Mouse (Mus musculus) midbrain, embryonic 11.5 days (tissue): ENCODE results near the gene Ankrd52. TPM values are rescaled to one million over a fixed set of nuclear protein-coding genes. Genes with fewer than 3 reads are reported as not detected.

ENCODE experiments used
- ATAC-seq: fragments of 200-750 bp; cut with Nextera tagmentation; 2 replicates; pipeline ENCODE4 v1.8.0; 2017; ENCODE audit warnings: moderate TSS enrichment, moderate library complexity; ENCODE audit not compliant: low FRiP score
- DNase-seq: peaks from one replicate; pipeline ENCODE4 v3.0.0; 2015; ENCODE audit warnings: low spot score; ENCODE audit errors: missing footprints
- H3K27ac ChIP-seq: fragments of 300-500 bp; sonication (generic); 2 replicates; pipeline ENCODE4 v1.5.1; 2014; ENCODE audit warnings: low read depth, low read length
- H3K27me3 ChIP-seq: fragments of 300-500 bp; sonication (generic); 2 replicates; pipeline ENCODE4 v1.6.1; 2014; ENCODE audit warnings: mild to moderate bottlenecking, low read length, moderate library complexity, mixed read lengths; ENCODE audit not compliant: control insufficient read depth, insufficient read depth
- H3K36me3 ChIP-seq: fragments of 300-500 bp; sonication (generic); 2 replicates; pipeline ENCODE4 v1.6.1; 2014; ENCODE audit warnings: mild to moderate bottlenecking, low read length, moderate library complexity, mixed read lengths; ENCODE audit not compliant: control insufficient read depth, insufficient read depth
- H3K4me1 ChIP-seq: fragments of 300-500 bp; sonication (generic); 2 replicates; pipeline ENCODE4 v1.6.1; 2014; ENCODE audit warnings: low read length; ENCODE audit not compliant: control insufficient read depth, insufficient read depth
- H3K4me2 ChIP-seq: fragments of 300-500 bp; sonication (generic); 2 replicates; pipeline ENCODE4 v1.6.1; 2014; ENCODE audit warnings: mild to moderate bottlenecking, moderate library complexity
- H3K4me3 ChIP-seq: fragments of 300-500 bp; sonication (generic); 2 replicates; pipeline ENCODE4 v1.5.1; 2014; ENCODE audit warnings: low read depth, low read length
- H3K9ac ChIP-seq: fragments of 300-500 bp; sonication (generic); 2 replicates; pipeline ENCODE4 v1.6.1; 2014; ENCODE audit warnings: low read length
- H3K9me3 ChIP-seq: fragments of 300-500 bp; sonication (generic); 2 replicates; pipeline ENCODE4 v1.6.1; 2016; ENCODE audit warnings: low read length; ENCODE audit not compliant: control insufficient read depth
- WGBS: fragments of 180-500 bp; shearing (Covaris S2); extraction: QIAGEN DNeasy Blood & Tissue Kit; methylation state at CpG from one replicate; pipeline ENCODE4 v1.1.7; 2014; 5-methylcytosine and 5-hydroxymethylcytosine counted together
- polyA plus RNA-seq: library from polyadenylated mRNA; unstranded; fragments of >200 nt; fragmentation: Nextera tagmentation; extraction: Ambion mirVana; gene quantifications from 2 replicates; pipeline ENCODE4 v1.2.1, GENCODE M21; 2014

Ankrd52 gene
- polyA plus RNA-seq, 1 experiment from 2014 or later = 8.6 TPM

DNA sequence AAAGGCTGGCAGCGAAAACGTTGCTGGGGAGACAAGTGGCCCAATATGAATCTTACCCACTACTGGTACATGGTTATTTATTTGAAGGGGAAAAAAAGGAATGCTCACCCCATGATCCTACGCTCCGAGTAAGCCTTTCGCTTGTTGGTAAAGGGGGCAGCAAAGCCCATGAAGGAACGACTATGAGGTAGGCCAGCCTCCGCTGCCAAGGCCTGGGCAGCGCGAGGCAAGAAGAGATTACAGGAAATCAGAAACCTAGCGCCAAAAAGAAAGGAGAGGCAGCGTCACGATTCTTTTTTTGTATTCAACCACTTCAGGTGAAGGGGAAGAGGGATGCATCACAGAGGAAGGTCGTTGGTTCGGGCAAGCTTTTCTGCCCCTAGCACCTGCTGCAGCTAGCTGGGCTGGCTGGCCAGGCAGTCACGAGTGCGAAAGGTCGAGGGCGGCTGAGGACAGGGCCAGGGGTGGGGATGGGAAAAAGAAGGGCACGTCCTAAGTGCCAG is 9.0 kb upstream of the Ankrd52 start:
- Histone ChIP-seq H3K9ac (peak overlapping the region; percentile 66), H3K9me3 (no peaks in the 10 kb centered on the region), H3K4me3 (peak overlapping the region; percentile 59), H3K4me1 (peaks cover 8% of the 10 kb centered on the region), H3K27me3 (no peaks in the 10 kb centered on the region), H3K4me2 (peak overlapping the region; percentile 68), H3K36me3 (peaks cover 5% of the 10 kb centered on the region; the same call in 1 of the 2 replicates), H3K27ac (peak overlapping the region; percentile 86)
- no peak for ATAC-seq
- 17% methylated on average over 19 of the region's 19 CpGs for WGBS
- peak; percentile 89 for DNase-seq

DNA sequence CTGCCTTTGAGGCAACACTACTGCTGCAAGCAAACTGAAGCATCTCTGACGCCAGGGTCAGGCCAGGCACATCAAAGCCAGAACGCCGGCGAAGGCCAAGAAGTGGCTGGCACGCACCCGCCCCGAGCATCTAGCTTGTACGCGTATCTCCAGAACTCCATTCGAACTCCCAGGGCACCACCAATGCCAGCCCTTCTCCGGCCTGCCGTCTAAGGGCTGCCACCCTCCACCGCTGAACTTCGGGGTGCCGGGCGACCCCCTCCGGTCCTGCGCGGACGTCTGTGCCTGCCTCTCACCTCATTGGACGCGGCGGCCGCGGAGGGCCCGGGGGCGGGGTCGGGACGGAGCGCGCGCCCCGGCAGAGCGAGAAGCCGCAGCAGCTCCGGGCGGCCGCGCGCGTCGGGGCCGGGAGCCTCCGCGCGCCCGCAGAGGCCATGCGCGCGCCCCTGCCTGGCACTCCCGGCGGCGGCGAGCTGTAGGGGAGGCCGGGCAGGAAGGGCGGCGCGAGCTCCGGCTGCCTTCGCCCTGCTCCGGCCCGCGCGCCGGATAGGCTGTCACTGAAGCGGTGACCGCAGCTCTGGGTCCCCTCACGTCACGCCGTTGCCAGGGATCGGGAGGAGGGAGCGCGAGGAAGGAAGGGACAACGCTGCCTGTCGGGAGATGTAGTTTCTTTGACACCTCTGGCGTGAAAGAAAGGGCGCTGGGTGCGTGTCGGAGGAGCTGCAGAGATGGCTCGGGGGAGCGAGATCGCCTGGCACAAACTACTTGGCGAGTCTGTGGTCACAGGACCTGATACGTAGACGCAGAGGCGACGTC is 8.3 kb upstream of the Ankrd52 start, which contains the start of gene Coq10a:
Coq10a (minus strand) TSS at position 596 of the 816 bp plus-strand sequence.
- peak within 1 kb of the TSS; percentile 66 for H3K9ac ChIP-seq
- ATAC-seq (peak; percentile 96), DNase-seq (peak; percentile 98)
- under 1% methylated on average over 87 of the region's 87 CpGs for WGBS
- H3K27ac ChIP-seq = peak within 1 kb of the TSS; percentile 86
- H3K27me3 ChIP-seq = no peaks in the 10 kb centered on the region
- H3K4me1 ChIP-seq = peaks cover 8% of the 10 kb centered on the region
- peak within 1 kb of the TSS; percentile 68 for H3K4me2 ChIP-seq
- peak within 1 kb of the TSS; percentile 59 for H3K4me3 ChIP-seq
- peaks cover 3% of the 10 kb centered on the region; the same call in 1 of the 2 replicates for H3K36me3 ChIP-seq
- H3K9me3 ChIP-seq = no peaks in the 10 kb centered on the region

DNA sequence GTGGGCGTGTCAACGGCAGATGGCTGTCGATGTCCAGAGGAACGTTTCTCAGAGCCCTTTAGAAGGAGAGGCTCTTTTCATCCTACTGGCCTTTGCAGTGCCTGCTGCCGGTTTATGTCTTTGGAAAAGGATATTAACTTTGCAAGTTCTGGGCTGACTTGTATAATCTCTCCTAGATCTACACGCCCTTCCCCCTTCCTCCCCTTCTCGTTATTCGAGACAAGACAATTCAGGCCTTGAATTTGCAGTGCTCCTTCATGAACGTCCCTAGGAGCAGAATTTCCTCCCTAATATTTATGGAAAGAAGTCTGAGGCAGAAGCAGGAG is 7.7 kb upstream of the Ankrd52 start:
- WGBS = 10% methylated on average over 9 of the region's 9 CpGs
- ATAC-seq = no peak

DNA sequence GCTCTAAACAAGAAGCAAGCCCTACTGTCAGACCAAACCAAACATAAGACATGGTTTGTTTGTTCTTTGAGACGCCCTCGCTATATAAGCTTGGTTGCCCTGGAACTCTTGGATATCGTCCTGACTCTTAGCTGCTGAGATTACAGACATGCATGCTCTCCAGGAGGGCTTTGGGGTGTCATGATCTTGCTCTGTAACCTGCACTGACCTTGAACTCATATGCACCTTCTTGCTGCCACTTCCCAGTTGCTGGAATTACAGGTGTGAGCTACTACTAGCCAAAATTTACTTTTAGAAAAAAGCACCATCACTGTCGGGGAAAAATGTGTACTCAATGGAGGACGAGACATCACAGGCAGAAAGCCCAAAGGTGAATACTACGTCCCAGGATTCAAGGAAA is 7.3 kb upstream of the Ankrd52 start:
- peaks cover 3% of the 10 kb centered on the region; the same call in 1 of the 2 replicates for H3K36me3 ChIP-seq
- WGBS = 82% methylated on average over 6 of the region's 6 CpGs
- ATAC-seq = no peak
- H3K4me3 ChIP-seq = peak overlapping the region; percentile 59
- peak overlapping the region; percentile 68 for H3K4me2 ChIP-seq
- H3K9ac ChIP-seq = peak overlapping the region; percentile 66
- no peaks in the 10 kb centered on the region for H3K27me3 ChIP-seq
- peaks cover 8% of the 10 kb centered on the region for H3K4me1 ChIP-seq
- H3K9me3 ChIP-seq = no peaks in the 10 kb centered on the region
- H3K27ac ChIP-seq = peak overlapping the region; percentile 86
- no peak for DNase-seq

More for the DNA sequence above, 7.7 kb upstream of the Ankrd52 start:
- Histone ChIP-seq H3K4me3 (peak overlapping the region; percentile 59), H3K4me2 (peak overlapping the region; percentile 68), H3K4me1 (peaks cover 8% of the 10 kb centered on the region), H3K27me3 (no peaks in the 10 kb centered on the region), H3K9me3 (no peaks in the 10 kb centered on the region), H3K27ac (peak overlapping the region; percentile 86), H3K9ac (peak overlapping the region; percentile 66), H3K36me3 (peaks cover 3% of the 10 kb centered on the region; the same call in 1 of the 2 replicates)
- DNase-seq = no peak

DNA sequence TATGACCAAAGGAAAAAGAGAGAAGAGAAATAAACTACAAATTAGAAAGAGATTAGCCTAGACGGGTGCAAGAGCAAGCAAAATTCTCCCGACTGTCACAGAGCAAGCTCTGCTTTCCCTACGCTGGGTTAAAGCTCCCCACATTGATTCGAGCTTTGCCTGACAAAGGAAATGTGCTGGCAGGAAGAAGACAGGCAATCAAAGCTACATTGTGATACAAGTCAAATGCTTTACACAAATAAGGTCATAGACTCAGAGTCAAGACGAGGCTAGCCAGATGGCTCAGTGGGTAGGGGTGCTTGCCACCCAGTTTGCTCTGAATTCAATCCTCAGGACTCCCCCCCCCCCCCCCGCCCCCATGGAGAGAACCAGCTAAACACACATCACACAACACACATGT is 6.9 kb upstream of the Ankrd52 start:
- Histone ChIP-seq H3K4me1 (peaks cover 8% of the 10 kb centered on the region), H3K27ac (no peak overlapping the region), H3K9ac (no peak overlapping the region), H3K4me3 (no peak overlapping the region), H3K27me3 (no peaks in the 10 kb centered on the region), H3K36me3 (peaks cover 3% of the 10 kb centered on the region; the same call in 1 of the 2 replicates), H3K4me2 (no peak overlapping the region), H3K9me3 (no peaks in the 10 kb centered on the region)
- WGBS = 67% methylated on average over 5 of the region's 6 CpGs
- DNase-seq (no peak), ATAC-seq (no peak)

DNA sequence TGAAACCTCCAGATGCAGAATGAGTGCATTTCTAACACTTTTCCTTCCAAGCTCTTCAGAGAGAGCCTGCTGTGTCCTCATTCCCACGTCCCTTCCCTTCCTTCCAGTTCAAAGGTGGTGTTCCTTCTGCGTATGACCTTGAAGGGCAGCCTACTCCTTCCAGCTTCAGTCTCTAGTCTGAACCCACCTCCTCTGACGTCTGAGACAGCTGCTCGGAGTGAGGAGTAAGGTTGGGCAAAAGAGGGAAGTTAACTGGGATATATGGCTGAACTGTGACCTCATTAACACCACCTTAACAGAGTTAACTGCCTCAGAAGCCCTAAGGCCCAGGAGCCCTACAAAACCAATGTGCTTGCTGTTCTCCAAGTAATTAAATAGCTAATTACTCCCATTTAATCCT is 6.3 kb upstream of the Ankrd52 start:
- Histone ChIP-seq H3K27me3 (no peaks in the 10 kb centered on the region), H3K4me2 (no peak overlapping the region), H3K36me3 (no peaks in the 10 kb centered on the region), H3K4me3 (no peak overlapping the region), H3K9ac (no peak overlapping the region), H3K9me3 (no peaks in the 10 kb centered on the region), H3K27ac (no peak overlapping the region), H3K4me1 (peaks cover 8% of the 10 kb centered on the region)
- WGBS = 64% methylated on average over 4 of the region's 4 CpGs
- DNase-seq (no peak), ATAC-seq (no peak)

DNA sequence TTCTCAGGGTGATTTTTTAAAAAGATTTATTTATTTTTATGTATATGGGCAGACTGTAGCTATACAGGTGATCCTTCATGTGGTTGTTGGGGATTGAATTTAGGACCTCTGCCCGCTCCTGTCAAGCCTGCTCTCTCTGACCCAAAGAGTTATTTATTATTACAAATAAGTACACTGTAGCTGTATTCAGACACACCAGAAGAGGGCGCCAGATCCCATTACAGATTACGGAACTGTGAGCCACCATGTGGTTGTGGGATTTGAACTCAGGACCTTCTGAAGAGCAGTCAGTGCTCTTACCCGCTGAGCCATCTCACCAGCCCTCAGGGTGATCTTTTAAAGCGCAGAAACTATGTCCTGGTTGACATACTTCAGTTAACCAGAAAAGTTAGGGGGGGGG is 4.8 kb upstream of the Ankrd52 start:
- H3K4me2 ChIP-seq = no peak overlapping the region
- H3K9ac ChIP-seq = no peak overlapping the region
- H3K4me3 ChIP-seq = no peak overlapping the region
- DNase-seq = no peak
- H3K27me3 ChIP-seq = no peaks in the 10 kb centered on the region
- H3K27ac ChIP-seq = no peak overlapping the region
- 85% methylated on average over 5 of the region's 5 CpGs for WGBS
- no peaks in the 10 kb centered on the region for H3K36me3 ChIP-seq
- no peaks in the 10 kb centered on the region for H3K9me3 ChIP-seq
- no peak for ATAC-seq
- H3K4me1 ChIP-seq = peaks cover 11% of the 10 kb centered on the region

DNA sequence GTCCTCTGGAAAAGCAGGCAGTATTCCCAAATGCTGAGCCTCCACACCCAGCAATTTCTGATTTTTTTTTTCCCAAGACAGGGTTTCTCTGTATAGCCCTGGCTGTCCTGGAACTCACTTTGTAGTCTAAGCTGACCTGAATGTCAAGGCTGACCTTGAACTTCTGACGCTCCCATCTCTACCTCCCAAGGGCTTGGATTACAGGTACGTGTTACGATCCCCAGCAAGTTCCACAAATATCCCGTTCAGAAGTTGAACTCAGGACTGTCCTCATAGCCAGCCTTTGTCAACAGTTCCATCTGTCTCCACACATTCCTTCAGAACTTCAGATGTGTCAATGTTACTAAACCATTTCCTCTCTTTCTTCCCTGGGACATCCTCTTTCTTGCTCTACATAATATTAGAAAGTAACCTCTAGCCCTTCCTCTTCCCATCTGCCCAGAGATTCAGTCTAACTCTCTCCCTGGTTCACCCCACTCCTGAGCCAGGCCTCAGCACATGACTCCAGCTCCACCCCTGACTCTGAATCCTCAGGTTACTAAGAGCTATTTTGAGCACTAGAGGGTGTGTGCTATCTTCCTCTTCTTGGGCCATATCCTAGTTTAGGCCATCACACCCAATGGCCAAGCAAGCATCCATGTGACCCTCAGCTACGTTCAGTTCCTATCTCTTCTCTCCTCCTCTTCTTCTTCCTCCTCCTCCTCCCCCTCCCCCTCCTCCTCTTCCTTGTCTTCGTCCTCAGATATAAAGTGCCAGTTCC is 3.7 kb upstream of the Ankrd52 start:
- H3K4me2 ChIP-seq = no peak overlapping the region
- H3K4me1 ChIP-seq = peaks cover 11% of the 10 kb centered on the region

DNA sequence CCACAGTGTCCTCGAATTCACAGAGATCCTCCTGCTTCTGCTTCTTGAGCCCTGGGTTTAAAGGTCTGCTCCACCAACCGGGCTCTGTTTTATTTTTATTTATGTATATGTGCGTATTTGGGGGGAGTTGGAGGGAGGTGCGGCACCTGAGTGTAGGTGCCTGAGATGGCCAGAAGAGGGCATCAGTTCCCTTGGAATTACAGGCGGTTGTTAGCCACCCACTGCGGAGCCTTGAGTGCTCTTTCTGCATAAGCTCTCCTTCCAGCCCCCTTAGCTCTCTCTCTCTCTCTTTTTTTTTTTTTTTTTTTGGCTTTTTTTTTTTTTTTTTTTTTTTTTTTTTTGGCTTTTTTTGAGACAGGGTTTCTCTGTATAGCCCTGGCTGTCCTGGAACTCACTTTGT is 2.5 kb upstream of the Ankrd52 start:
- Histone ChIP-seq H3K27me3 (no peaks in the 10 kb centered on the region), H3K9ac (no peak overlapping the region), H3K4me1 (peaks cover 17% of the 10 kb centered on the region), H3K4me2 (no peak overlapping the region), H3K9me3 (no peaks in the 10 kb centered on the region), H3K36me3 (0 out of 2 replicates have a peak, but pooled peaks cover 3% of the 10 kb centered on the region), H3K4me3 (no peak overlapping the region), H3K27ac (no peak overlapping the region)
- ATAC-seq = no peak
- no peak for DNase-seq
- 79% methylated on average over 6 of the region's 6 CpGs for WGBS

More for the DNA sequence above, 3.7 kb upstream of the Ankrd52 start:
- no peaks in the 10 kb centered on the region for H3K36me3 ChIP-seq
- no peaks in the 10 kb centered on the region for H3K9me3 ChIP-seq
- ATAC-seq = no peak
- no peaks in the 10 kb centered on the region for H3K27me3 ChIP-seq
- DNase-seq = no peak
- H3K4me3 ChIP-seq = no peak overlapping the region
- no peak overlapping the region for H3K9ac ChIP-seq
- no peak overlapping the region for H3K27ac ChIP-seq
- WGBS = 84% methylated on average over 6 of the region's 6 CpGs
